Mouse (Mus musculus): ENCODE measurements around the gene Bub1. TPM values are rescaled to one million over a fixed set of nuclear protein-coding genes. Genes with fewer than 3 reads are reported as not detected.

Gene Bub1
- polyA plus RNA-seq, 1 experiment from 2014 or later: 33.7 TPM

- WGBS: under 1% methylated on average over 40 of the region's 40 CpGs
- peaks cover 12% of the 10 kb centered on the region for H3K4me1 ChIP-seq (ENCODE audit: control insufficient read depth, insufficient read depth, low read length)
- no peaks in the 10 kb centered on the region for H3K9me3 ChIP-seq (ENCODE audit: control insufficient read depth, low read length)
- no peaks in the 10 kb centered on the region for H3K36me3 ChIP-seq (ENCODE audit: control insufficient read depth, insufficient read depth, low read length)
- H3K9ac ChIP-seq (ENCODE audit: low read length): peak within 1 kb of the TSS; percentile 87
- ATAC-seq (ENCODE audit: low FRiP score) (peak; percentile 80), DNase-seq (ENCODE audit: low spot score, missing footprints) (peak; percentile 98)
- peak within 1 kb of the TSS; percentile 44 for H3K4me2 ChIP-seq
- H3K27ac ChIP-seq (ENCODE audit: low read depth, low read length): peak within 1 kb of the TSS; percentile 31; the same call in 1 of the 2 replicates
- peak within 1 kb of the TSS; percentile 73 for H3K4me3 ChIP-seq (ENCODE audit: low read depth, low read length)
- H3K27me3 ChIP-seq (ENCODE audit: control insufficient read depth, insufficient read depth, low read length): no peaks in the 10 kb centered on the region
These were observed 43.1 kb downstream of the Bub1 start, which contains the start of gene Nphp1 for GRCm38 (mm10) chr2:127788440-127789116. Nphp1 (minus strand) TSS chr2:127788897.

- DNase-seq (ENCODE audit: low spot score, missing footprints) (peak; percentile 53), ATAC-seq (ENCODE audit: low FRiP score) (no peak)
- Histone ChIP-seq H3K27ac (ENCODE audit: low read depth, low read length) (no peak overlapping the region), H3K4me2 (no peak overlapping the region), H3K9ac (ENCODE audit: low read length) (no peak overlapping the region), H3K4me3 (ENCODE audit: low read depth, low read length) (no peak overlapping the region), H3K9me3 (ENCODE audit: control insufficient read depth, low read length) (no peaks in the 10 kb centered on the region), H3K36me3 (ENCODE audit: control insufficient read depth, insufficient read depth, low read length) (no peaks in the 10 kb centered on the region), H3K27me3 (ENCODE audit: control insufficient read depth, insufficient read depth, low read length) (no peaks in the 10 kb centered on the region), H3K4me1 (ENCODE audit: control insufficient read depth, insufficient read depth, low read length) (peaks cover 12% of the 10 kb centered on the region)
- 92% methylated on average over 5 of the region's 5 CpGs for WGBS
These were observed 44.4 kb downstream of the Bub1 start for GRCm38 (mm10) chr2:127787226-127787625.

GRCm38 (mm10) chr2:127778451-127778850 is 53.2 kb downstream of the Bub1 start:
- 90% methylated on average over 5 of the region's 5 CpGs for WGBS
- Histone ChIP-seq H3K9me3 (ENCODE audit: control insufficient read depth, low read length) (no peaks in the 10 kb centered on the region), H3K4me3 (ENCODE audit: low read depth, low read length) (no peak overlapping the region), H3K36me3 (ENCODE audit: control insufficient read depth, insufficient read depth, low read length) (peaks cover 4% of the 10 kb centered on the region; the same call in 1 of the 2 replicates), H3K4me1 (ENCODE audit: control insufficient read depth, insufficient read depth, low read length) (peaks cover 7% of the 10 kb centered on the region), H3K4me2 (no peak overlapping the region), H3K27me3 (ENCODE audit: control insufficient read depth, insufficient read depth, low read length) (no peaks in the 10 kb centered on the region), H3K27ac (ENCODE audit: low read depth, low read length) (no peak overlapping the region), H3K9ac (ENCODE audit: low read length) (no peak overlapping the region)
- DNase-seq (ENCODE audit: low spot score, missing footprints): no peak
- ATAC-seq (ENCODE audit: low FRiP score): no peak

GRCm38 (mm10) chr2:127775013-127775412 is 56.7 kb downstream of the Bub1 start:
- 60% methylated on average over 3 of the region's 3 CpGs for WGBS
- H3K4me2 ChIP-seq: no peak overlapping the region
- H3K9ac ChIP-seq (ENCODE audit: low read length): no peak overlapping the region
- H3K4me3 ChIP-seq (ENCODE audit: low read depth, low read length): no peak overlapping the region
- ATAC-seq (ENCODE audit: low FRiP score): peak; percentile 68; the same call in 1 of the 2 replicates
- H3K36me3 ChIP-seq (ENCODE audit: control insufficient read depth, insufficient read depth, low read length): peaks cover 12% of the 10 kb centered on the region
- peak; percentile 78 for DNase-seq (ENCODE audit: low spot score, missing footprints)
- H3K4me1 ChIP-seq (ENCODE audit: control insufficient read depth, insufficient read depth, low read length): peaks cover 7% of the 10 kb centered on the region
- H3K27ac ChIP-seq (ENCODE audit: low read depth, low read length): no peak overlapping the region; the same call in 1 of the 2 replicates
- no peaks in the 10 kb centered on the region for H3K27me3 ChIP-seq (ENCODE audit: control insufficient read depth, insufficient read depth, low read length)
- H3K9me3 ChIP-seq (ENCODE audit: control insufficient read depth, low read length): no peaks in the 10 kb centered on the region

DNA sequence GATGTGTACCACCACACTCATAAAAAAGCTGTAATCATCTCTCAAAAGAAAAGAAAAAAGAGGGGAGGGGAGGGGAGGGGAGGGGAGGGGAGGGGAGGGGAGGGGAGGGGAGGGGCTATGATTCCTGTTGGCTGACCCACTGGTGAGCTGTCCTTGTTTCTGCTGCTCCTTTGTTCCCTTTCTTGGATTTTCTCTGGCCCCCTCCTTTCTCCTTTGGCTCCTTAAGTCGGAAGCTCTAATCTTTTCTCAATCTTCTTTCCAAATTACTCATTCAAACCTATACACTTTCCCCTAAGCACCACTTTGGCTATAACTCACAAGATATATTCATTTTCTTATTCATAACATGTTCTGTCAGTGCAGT is 57.1 kb downstream of the Bub1 start:
- Histone ChIP-seq H3K4me2 (0 out of 2 replicates have a peak overlapping the region, but pooled peaks have one; percentile 17), H3K4me1 (ENCODE audit: control insufficient read depth, insufficient read depth, low read length) (peaks cover 7% of the 10 kb centered on the region), H3K27me3 (ENCODE audit: control insufficient read depth, insufficient read depth, low read length) (no peaks in the 10 kb centered on the region), H3K36me3 (ENCODE audit: control insufficient read depth, insufficient read depth, low read length) (peaks cover 13% of the 10 kb centered on the region), H3K9me3 (ENCODE audit: control insufficient read depth, low read length) (no peaks in the 10 kb centered on the region), H3K9ac (ENCODE audit: low read length) (peak overlapping the region; percentile 49; the same call in 1 of the 2 replicates), H3K4me3 (ENCODE audit: low read depth, low read length) (no peak overlapping the region), H3K27ac (ENCODE audit: low read depth, low read length) (peak overlapping the region; percentile 79)
- DNase-seq (ENCODE audit: low spot score, missing footprints): no peak
- ATAC-seq (ENCODE audit: low FRiP score): peak; percentile 84
- 0% methylated on average over 1 of the region's 1 CpGs for WGBS

DNA sequence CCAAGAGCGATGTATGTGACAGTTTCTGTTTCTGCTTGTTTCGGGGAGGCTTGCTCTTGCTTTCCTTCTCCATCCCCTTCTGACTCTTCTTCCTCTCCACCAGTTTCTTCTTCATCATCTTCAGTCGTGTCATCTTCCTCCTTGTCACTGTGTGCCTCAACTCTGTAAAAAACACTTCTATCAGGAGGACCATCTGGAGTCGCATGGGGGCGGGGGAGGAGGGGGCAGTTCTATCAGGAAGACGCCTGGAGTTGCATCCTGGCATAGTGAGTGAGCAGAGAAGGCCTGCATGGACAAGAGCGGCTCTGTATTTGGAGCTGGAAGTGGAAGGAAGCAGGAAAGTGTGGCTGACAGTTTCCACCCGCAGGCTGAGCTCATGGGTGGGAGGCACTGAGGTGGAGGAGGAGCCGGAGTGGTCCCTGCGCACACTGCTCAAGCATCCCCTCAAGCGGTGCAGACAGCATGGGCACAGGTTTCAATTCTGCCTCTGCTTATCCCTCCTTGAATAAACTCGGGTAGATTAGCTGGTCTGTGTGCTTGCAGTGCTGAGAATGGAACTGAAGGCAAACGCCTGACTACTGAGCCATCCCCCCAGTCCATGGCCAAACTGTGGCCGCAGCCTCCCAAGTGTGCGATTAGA is 57.6 kb downstream of the Bub1 start:
- H3K4me1 ChIP-seq (ENCODE audit: control insufficient read depth, insufficient read depth, low read length): peaks cover 7% of the 10 kb centered on the region
- DNase-seq (ENCODE audit: low spot score, missing footprints) (peak; percentile 94), ATAC-seq (ENCODE audit: low FRiP score) (peak; percentile 90)
- H3K4me2 ChIP-seq: 0 out of 2 replicates have a peak overlapping the region, but pooled peaks have one; percentile 17
- 26% methylated on average over 15 of the region's 15 CpGs for WGBS
- peaks cover 13% of the 10 kb centered on the region for H3K36me3 ChIP-seq (ENCODE audit: control insufficient read depth, insufficient read depth, low read length)
- H3K27me3 ChIP-seq (ENCODE audit: control insufficient read depth, insufficient read depth, low read length): no peaks in the 10 kb centered on the region
- peak overlapping the region; percentile 49; the same call in 1 of the 2 replicates for H3K9ac ChIP-seq (ENCODE audit: low read length)
- no peaks in the 10 kb centered on the region for H3K9me3 ChIP-seq (ENCODE audit: control insufficient read depth, low read length)
- H3K4me3 ChIP-seq (ENCODE audit: low read depth, low read length): no peak overlapping the region
- H3K27ac ChIP-seq (ENCODE audit: low read depth, low read length): peak overlapping the region; percentile 79

- no peak overlapping the region for H3K4me2 ChIP-seq
- no peak for DNase-seq (ENCODE audit: low spot score, missing footprints)
- 89% methylated on average over 5 of the region's 5 CpGs for WGBS
These were observed 70.1 kb downstream of the Bub1 start for GRCm38 (mm10) chr2:127761587-127761986.

GRCm38 (mm10) chr2:127760429-127761000 is 71.2 kb downstream of the Bub1 start:
- no peak overlapping the region for H3K4me3 ChIP-seq (ENCODE audit: low read depth, low read length)
- H3K36me3 ChIP-seq (ENCODE audit: control insufficient read depth, insufficient read depth, low read length): peaks cover 7% of the 10 kb centered on the region
- H3K9me3 ChIP-seq (ENCODE audit: control insufficient read depth, low read length): no peaks in the 10 kb centered on the region
- WGBS: 81% methylated on average over 10 of the region's 10 CpGs
- H3K27ac ChIP-seq (ENCODE audit: low read depth, low read length): no peak overlapping the region
- DNase-seq (ENCODE audit: low spot score, missing footprints) (no peak), ATAC-seq (ENCODE audit: low FRiP score) (no peak)
- H3K9ac ChIP-seq (ENCODE audit: low read length): no peak overlapping the region
- no peaks in the 10 kb centered on the region for H3K27me3 ChIP-seq (ENCODE audit: control insufficient read depth, insufficient read depth, low read length)
- no peaks in the 10 kb centered on the region for H3K4me1 ChIP-seq (ENCODE audit: control insufficient read depth, insufficient read depth, low read length)
- H3K4me2 ChIP-seq: no peak overlapping the region

More at GRCm38 (mm10) chr2:127761587-127761986, 70.1 kb downstream of the Bub1 start:
- Histone ChIP-seq H3K27me3 (ENCODE audit: control insufficient read depth, insufficient read depth, low read length) (no peaks in the 10 kb centered on the region), H3K9ac (ENCODE audit: low read length) (no peak overlapping the region), H3K4me1 (ENCODE audit: control insufficient read depth, insufficient read depth, low read length) (no peaks in the 10 kb centered on the region), H3K27ac (ENCODE audit: low read depth, low read length) (no peak overlapping the region), H3K36me3 (ENCODE audit: control insufficient read depth, insufficient read depth, low read length) (peaks cover 7% of the 10 kb centered on the region), H3K9me3 (ENCODE audit: control insufficient read depth, low read length) (no peaks in the 10 kb centered on the region), H3K4me3 (ENCODE audit: low read depth, low read length) (no peak overlapping the region)
- no peak for ATAC-seq (ENCODE audit: low FRiP score)

- Histone ChIP-seq H3K27me3 (ENCODE audit: control insufficient read depth, insufficient read depth, low read length) (no peaks in the 10 kb centered on the region), H3K36me3 (ENCODE audit: control insufficient read depth, insufficient read depth, low read length) (peaks cover 7% of the 10 kb centered on the region), H3K4me1 (ENCODE audit: control insufficient read depth, insufficient read depth, low read length) (no peaks in the 10 kb centered on the region), H3K9me3 (ENCODE audit: control insufficient read depth, low read length) (no peaks in the 10 kb centered on the region), H3K27ac (ENCODE audit: low read depth, low read length) (no peak overlapping the region), H3K4me3 (ENCODE audit: low read depth, low read length) (no peak overlapping the region), H3K4me2 (no peak overlapping the region), H3K9ac (ENCODE audit: low read length) (no peak overlapping the region)
- DNase-seq (ENCODE audit: low spot score, missing footprints) (no peak), ATAC-seq (ENCODE audit: low FRiP score) (no peak)
- WGBS: 96% methylated on average over 6 of the region's 6 CpGs
These were observed 71.7 kb downstream of the Bub1 start for GRCm38 (mm10) chr2:127760014-127760413.

All from midbrain, embryonic 11.5 days (tissue).